Mouse (Mus musculus) T-helper 17 cell (primary cell): ENCODE measurements around the gene Akr1b10.
"Not testable (repeated sequence)": the region's sequence is repeated elsewhere in the genome, so short reads cannot be mapped to it uniquely, and the experiment has no call there.

Experiments used
- in situ Hi-C, 2 experiments: fragments of 300-600 bp; cut with MboI, MseI; formaldehyde crosslinking; loops; 1 replicate in 1 of 2; 2 replicates in 1 of 2; pipeline ENCODE4 v1.15.1; 2025; ENCODE audit warnings: high pct_unique_total_duplicates in 2 of 2

The Akr1b10 gene

GRCm38 (mm10) chr6:34370081-34370480 is 13.9 kb upstream of the Akr1b10 start:
- in situ Hi-C loops: no loop called here

- in situ Hi-C loops: no loop called here
Observed at GRCm38 (mm10) chr6:34371700-34372351, 12.2 kb upstream of the Akr1b10 start.

GRCm38 (mm10) chr6:34373841-34374240 is 10.2 kb upstream of the Akr1b10 start:
- in situ Hi-C loops: no loop called here

GRCm38 (mm10) chr6:34375888-34376287 is 8.1 kb upstream of the Akr1b10 start:
- in situ Hi-C loops: not testable (repeated sequence)

GRCm38 (mm10) chr6:34383401-34383800 is 617 bp upstream of the Akr1b10 start:
- in situ Hi-C loops: loop anchor here in 1 of 2 experiments (10.0 kb wide), 1 partner anchor 611 kb away; no protein-coding TSS in a partner anchor

- in situ Hi-C loops: loop anchor here in 1 of 2 experiments (10.0 kb wide), 1 partner anchor 610 kb away; no protein-coding TSS in a partner anchor
Observed at GRCm38 (mm10) chr6:34384701-34385370, 818 bp downstream of the Akr1b10 start.

- in situ Hi-C loops: loop anchor here in 1 of 2 experiments (10.0 kb wide), 1 partner anchor 606 kb away; no protein-coding TSS in a partner anchor
Observed at GRCm38 (mm10) chr6:34388420-34389156, 4.6 kb downstream of the Akr1b10 start.

GRCm38 (mm10) chr6:34395897-34396296 is 11.9 kb downstream of the Akr1b10 start:
- in situ Hi-C loops: no loop called here

- in situ Hi-C loops: no loop called here
Observed at GRCm38 (mm10) chr6:34398431-34398830, 14.4 kb downstream of the Akr1b10 start.

- in situ Hi-C loops: no loop called here
Observed at GRCm38 (mm10) chr6:34399606-34400220, 15.7 kb downstream of the Akr1b10 start.

GRCm38 (mm10) chr6:34400696-34401095 is 16.7 kb downstream of the Akr1b10 start:
- in situ Hi-C loops: no loop called here

GRCm38 (mm10) chr6:34406746-34407145 is 22.7 kb downstream of the Akr1b10 start:
- in situ Hi-C loops: no loop called here

- in situ Hi-C loops: no loop called here
Observed at GRCm38 (mm10) chr6:34407403-34407802, 23.4 kb downstream of the Akr1b10 start.

GRCm38 (mm10) chr6:34412023-34412422 is 28.0 kb downstream of the Akr1b10 start, which contains the start of gene Akr1b7:
TSS of gene Akr1b7 (plus strand) at chr6:34412334.
- in situ Hi-C loops: no loop called here

GRCm38 (mm10) chr6:34412688-34413087 is 28.7 kb downstream of the Akr1b10 start:
- in situ Hi-C loops: no loop called here

GRCm38 (mm10) chr6:34413386-34413785 is 29.4 kb downstream of the Akr1b10 start:
- in situ Hi-C loops: not testable (repeated sequence)

GRCm38 (mm10) chr6:34416521-34416920 is 32.5 kb downstream of the Akr1b10 start:
- in situ Hi-C loops: no loop called here

- in situ Hi-C loops: no loop called here
Observed at GRCm38 (mm10) chr6:34419071-34419470, 35.1 kb downstream of the Akr1b10 start.

GRCm38 (mm10) chr6:34439006-34439405 is 55.0 kb downstream of the Akr1b10 start:
- in situ Hi-C loops: no loop called here

- in situ Hi-C loops: loop anchor here in 1 of 2 experiments (5.0 kb wide), 1 partner anchor 99 kb away; no protein-coding TSS in a partner anchor
Observed at GRCm38 (mm10) chr6:34441556-34442257, 57.7 kb downstream of the Akr1b10 start.

GRCm38 (mm10) chr6:34443791-34444190 is 59.8 kb downstream of the Akr1b10 start:
- in situ Hi-C loops: loop anchor here in 1 of 2 experiments (5.0 kb wide), 1 partner anchor 101 kb away; no protein-coding TSS in a partner anchor
